Mouse (Mus musculus) thymus, postnatal 4 days (tissue): ENCODE data around the gene Fam189a2.

Experiments
- DNase-seq: peaks from one replicate; pipeline ENCODE4 v3.0.0; 2021

The Fam189a2 gene

DNA sequence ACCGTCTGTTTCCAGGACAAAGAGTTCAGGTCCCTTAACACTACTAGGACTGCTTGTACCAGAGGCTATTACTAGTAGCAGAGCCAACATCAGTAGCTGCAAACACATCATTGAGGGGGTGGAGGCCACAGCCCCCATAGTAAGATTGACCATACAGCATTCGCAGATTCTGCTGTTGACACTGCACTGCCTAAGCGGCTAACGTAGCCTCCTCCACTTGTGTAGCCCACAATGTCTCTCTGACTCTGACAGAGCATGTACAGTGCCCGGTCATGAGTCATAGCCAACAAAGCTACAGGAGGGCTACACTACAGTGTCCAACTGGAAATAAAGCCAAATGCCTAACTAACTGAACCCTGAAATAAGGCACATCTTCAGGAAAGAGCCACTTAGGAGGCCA lies 105.3 kb downstream of the Fam189a2 start:
- DNase-seq = no peak

GRCm38 (mm10) chr19:23924791-23925190 lies 106.0 kb downstream of the Fam189a2 start:
- no peak for DNase-seq

DNA sequence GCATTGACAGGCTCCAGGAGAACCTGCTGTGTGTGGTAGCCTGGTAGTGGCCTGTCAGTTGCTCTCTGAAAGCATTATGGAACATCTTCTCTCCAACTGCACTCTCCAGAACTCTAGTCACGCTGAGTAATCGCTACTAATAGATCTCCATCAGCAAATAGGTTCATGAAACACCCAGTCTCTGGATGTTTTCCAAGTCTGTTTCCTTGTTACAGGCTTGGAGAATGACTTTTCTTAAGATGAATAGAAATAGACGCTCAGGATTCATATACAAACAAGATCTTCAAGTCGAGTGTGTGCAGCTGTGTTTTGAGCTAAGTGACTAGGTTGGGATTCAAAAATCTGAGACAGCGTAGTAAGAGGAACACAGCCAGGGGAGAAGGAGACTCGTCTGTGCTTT lies 106.8 kb downstream of the Fam189a2 start:
- DNase-seq = no peak
